Mouse (Mus musculus): Measurements from ENCODE around the gene Bcl9l.

The Bcl9l gene

GRCm38 (mm10) chr9:44544986-44545385 is 62.4 kb downstream of the Bcl9l start:
- no peak for DNase-seq (ENCODE audit: low read depth, low spot score)

DNA sequence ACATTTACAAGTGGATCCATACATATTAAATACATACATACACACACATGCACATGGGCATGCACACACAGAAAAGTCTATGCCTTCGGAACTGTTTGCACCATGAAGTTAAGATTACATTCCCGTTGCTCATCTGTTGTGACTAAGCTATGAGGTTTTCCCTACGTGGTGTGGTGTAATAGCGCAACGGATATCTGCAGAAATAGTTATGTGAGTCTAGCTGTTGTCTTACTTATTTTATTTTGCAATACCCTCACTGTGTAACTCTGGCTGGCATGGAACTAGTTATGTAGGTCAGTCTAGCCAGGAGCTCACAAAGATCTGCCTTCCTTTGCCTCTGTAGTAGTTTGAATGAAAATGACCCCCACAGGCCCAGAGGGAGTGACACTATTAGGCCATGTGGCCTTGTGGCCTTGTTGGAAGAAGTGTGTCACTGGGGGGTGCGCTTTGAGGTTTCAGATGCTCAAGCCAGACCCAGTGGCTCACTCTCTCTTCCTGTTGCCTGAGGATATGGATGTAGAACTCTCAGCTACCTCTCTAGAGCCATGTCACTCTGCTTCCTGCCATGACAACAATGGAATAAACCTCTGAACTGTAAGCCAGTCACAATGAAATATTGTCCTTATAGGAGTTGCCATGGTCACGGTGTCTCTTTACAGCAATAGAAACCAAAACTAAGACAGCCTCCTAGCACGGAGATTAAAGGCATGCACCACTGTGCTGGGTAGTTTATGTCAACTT is 66.0 kb downstream of the Bcl9l start:
- no peak for DNase-seq (ENCODE audit: low read depth, low spot score)

DNA sequence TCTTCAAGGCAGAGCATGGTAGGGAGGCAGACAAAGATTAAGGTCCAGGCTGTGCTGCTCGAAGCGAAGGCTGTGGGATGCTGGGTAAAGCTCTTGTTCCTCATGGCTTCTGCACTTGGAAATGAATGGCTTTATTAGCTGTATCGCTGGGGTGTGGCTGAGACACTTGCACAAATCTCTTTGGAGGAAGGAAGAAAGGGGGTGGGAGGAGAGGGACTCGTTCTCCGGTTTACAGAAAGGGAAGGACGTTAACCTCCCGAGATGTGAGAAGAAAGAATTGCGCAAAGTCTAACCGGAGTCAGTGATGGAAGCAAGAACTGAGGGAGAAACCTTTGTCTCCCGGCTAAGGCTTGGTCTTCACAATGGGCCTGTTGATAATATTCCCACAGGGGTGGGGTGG is 68.5 kb downstream of the Bcl9l start:
- DNase-seq (ENCODE audit: low read depth, low spot score): no peak

DNA sequence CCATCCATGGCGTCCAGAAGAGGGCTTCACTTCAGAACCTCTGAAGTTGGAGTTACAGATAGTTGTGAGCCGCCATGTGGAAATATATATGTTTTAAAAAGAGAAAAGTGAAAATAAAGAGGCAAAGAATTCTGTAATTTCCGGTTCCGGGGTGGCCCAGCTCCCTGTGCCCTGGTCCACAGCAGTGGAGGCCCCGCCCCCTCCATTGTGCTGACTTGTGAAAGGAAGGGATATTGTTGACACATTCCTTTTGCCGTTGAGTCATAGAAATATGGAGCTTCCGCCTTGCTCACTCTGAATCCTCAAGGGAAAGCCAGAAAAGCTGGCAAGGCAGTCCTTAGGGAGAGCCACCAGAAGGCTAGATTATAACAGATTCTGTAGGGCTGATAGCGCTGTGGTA is 69.5 kb downstream of the Bcl9l start:
- DNase-seq (ENCODE audit: low read depth, low spot score): peak; percentile 87
